Mouse (Mus musculus) fat pad, adult 2 months (tissue): ENCODE results near the gene Wtip.
"Not testable (repeated sequence)": the region's sequence is repeated elsewhere in the genome, so short reads cannot be mapped to it uniquely, and the experiment has no call there.

ENCODE experiments used
- DNase-seq: peaks from one replicate; pipeline ENCODE4 v3.0.0-alpha.2; 2011; ENCODE audit warnings: low read depth, low spot score; ENCODE audit errors: extremely low read depth

Gene Wtip

GRCm38 (mm10) chr7:34122987-34123720 lies 9.9 kb downstream of the Wtip start:
- no peak for DNase-seq

DNA sequence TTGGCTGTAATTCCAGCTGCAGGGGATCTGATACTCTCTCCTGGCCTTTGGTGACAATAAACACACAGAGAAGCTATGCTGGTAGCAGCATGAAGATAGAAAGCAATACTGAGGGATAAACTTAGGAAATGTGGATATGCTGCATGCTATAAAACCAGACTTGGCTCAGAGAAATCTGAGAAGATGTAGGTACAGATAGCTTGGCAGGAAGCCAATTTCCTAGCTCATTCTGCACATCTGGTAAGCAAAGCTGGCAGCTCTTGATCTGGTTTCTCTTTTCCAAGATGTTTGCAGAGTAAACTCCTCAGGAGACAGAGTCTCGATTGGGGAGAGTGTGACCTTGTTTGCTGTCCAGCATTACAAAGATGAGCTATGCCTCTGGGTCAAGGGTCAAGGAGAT lies 12.4 kb downstream of the Wtip start:
- DNase-seq: not testable (repeated sequence)

DNA sequence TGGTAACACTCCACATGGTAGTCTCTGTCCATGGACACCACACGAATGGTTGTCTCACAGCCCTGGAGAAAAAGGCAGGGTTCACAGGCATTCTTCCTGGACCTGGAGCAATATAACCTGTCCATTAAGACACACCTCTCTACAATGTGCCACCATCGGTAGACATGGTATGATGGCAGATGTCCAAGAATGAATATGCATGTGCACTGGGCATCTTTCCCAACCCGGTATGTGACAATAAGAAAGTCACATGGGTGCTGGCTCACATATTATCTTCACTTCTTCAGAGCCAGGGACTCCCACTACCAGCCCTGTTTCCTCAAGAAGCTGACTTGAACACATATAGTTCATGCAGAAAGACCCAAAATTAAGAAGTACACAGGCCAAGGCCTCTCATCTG lies 16.5 kb downstream of the Wtip start:
- peak; percentile 50 for DNase-seq

- no peak for DNase-seq
These were observed 23.9 kb downstream of the Wtip start for GRCm38 (mm10) chr7:34109190-34109589.

DNA sequence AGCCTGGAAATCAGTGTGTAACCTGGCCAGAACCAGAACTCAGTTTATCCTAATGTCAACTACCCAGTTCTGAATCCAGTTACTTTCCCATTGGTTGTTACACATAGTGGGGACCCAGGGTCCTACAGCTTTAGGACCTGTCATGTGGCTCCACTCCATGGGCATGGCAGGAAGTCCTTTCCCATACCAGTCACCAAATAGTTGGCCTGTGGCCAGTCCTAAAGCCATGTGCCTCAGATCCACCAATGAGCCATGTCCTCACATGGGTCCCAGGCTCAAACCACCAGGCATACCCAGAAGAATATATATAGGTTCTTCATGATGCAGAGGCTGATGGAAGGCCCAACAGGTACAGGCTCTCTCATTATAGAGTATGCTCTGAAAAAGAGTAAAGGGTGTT lies 31.8 kb downstream of the Wtip start:
- no peak for DNase-seq

DNA sequence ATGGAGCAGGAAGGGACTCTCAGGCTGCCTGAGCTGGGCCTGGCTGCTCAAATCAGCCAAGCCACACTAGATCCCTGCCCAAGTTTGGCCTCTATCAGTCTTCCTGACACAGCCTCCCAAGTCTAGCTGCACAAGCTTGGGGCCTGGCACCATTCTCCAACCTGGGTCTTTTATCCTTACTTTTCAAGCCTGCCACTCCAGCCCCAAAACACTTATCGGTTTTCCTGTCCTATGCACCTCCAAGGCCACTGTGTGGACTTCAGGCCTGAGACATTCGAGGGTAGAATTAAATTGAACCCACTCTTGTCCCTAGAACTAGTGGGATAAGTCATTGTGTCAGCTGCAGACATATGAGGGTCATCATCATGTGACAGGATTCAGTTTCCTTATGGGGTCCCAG lies 33.1 kb downstream of the Wtip start:
- no peak for DNase-seq

DNA sequence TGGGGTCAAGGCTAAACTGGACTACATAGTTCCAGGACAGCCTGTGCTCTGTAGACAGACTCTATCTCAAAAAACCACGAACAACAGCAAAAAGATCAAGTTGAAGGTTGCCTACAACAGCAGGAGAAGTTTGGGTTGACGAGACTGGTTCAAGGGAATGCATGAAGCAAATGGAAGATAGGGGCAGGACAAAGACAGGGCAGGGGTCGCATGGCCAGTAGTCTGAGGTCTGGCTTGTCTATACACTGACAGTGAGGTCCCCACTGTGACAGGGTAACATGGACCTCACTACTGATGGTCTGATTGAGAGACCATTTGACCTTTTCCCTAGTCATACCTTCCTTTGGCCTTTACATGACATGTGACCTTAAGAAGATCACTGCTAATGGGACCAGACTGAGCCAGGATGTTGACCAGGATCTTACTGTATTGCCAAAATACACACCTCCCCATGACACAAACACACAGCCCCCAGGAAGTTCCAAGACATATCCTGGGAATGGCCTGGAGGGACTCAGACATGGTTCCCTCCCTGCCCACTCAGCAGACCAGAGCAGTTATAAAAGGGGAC lies 38.1 kb downstream of the Wtip start, which contains the start of gene Scgb1b30:
TSS of gene Scgb1b30 (plus strand) at position 521 of the 571 bp plus-strand sequence.
- DNase-seq: no peak

DNA sequence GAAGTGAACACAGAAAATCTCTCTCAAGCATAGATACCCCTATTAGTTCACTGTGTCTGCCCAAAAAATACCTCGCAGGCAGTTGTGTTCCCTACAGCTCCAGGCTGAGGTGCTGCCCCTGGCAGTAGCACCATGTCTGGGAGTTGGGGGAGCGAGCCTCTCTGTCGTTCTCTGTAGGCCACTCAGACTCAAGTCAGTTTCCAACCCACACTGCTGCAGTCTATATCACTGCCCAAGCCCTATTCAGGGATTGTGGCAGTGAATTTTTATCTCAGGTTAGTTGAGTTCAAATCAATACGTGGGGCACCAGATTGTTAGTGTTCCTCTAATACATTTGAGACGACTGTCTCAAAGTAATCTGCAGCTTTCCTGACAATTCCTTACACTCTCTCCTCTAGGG lies 64.9 kb downstream of the Wtip start:
- DNase-seq: not testable (repeated sequence)
